Mouse (Mus musculus): ENCODE measurements around the gene Gm5724. TPM values are rescaled to one million over a fixed set of nuclear protein-coding genes. Genes with fewer than 3 reads are reported as not detected.

The Gm5724 gene
- not detected for polyA plus RNA-seq (2014; fragmentation: Illumina TruSeq; extraction: RNeasy Lipid Tissue Mini Kit (QIAGEN cat#74804); ENCODE audit: low read depth, low replicate concordance)

GRCm38 (mm10) chr6:141773710-141774109 is at the start of gene Gm5724:
TSS of gene Gm5724 (minus strand) at chr6:141773810.

Other genes with a start within 250 kb of the Gm5724 start
- gene Slco1c1, start 249.4 kb downstream of the Gm5724 start, polyA plus RNA-seq (2014; fragmentation: Illumina TruSeq; extraction: RNeasy Lipid Tissue Mini Kit (QIAGEN cat#74804); ENCODE audit: low read depth, low replicate concordance): 0.39 TPM
- 0.60 TPM for gene Slco1b2, start 144.3 kb downstream of the Gm5724 start, polyA plus RNA-seq (2014; fragmentation: Illumina TruSeq; extraction: RNeasy Lipid Tissue Mini Kit (QIAGEN cat#74804); ENCODE audit: low read depth, low replicate concordance)
- gene Slco1a4, start 82.4 kb upstream of the Gm5724 start, polyA plus RNA-seq (2014; fragmentation: Illumina TruSeq; extraction: RNeasy Lipid Tissue Mini Kit (QIAGEN cat#74804); ENCODE audit: low read depth, low replicate concordance): 0.94 TPM
- not detected for gene Slco1a1, start 173.2 kb upstream of the Gm5724 start, polyA plus RNA-seq (2014; fragmentation: Illumina TruSeq; extraction: RNeasy Lipid Tissue Mini Kit (QIAGEN cat#74804); ENCODE audit: low read depth, low replicate concordance)
- not detected for gene Gm6614, start 237.6 kb upstream of the Gm5724 start, polyA plus RNA-seq (2014; fragmentation: Illumina TruSeq; extraction: RNeasy Lipid Tissue Mini Kit (QIAGEN cat#74804); ENCODE audit: low read depth, low replicate concordance)

Measured in heart, adult 10 weeks (tissue).